Mouse (Mus musculus) cerebellum, postnatal 4 days (tissue): Measurements from ENCODE around the gene Sdf2.
A peak's percentile ranks its signal among the peaks of the same experiment; 100 is the strongest.
"Not testable (repeated sequence)": the region's sequence is repeated elsewhere in the genome, so short reads cannot be mapped to it uniquely, and the experiment has no call there.

Experiments used
- DNase-seq, 2 experiments: peaks; one replicate each; pipeline ENCODE4 v3.0.0; 2022; ENCODE audit warnings: low spot score in 2 of 2, mixed read lengths in 1 of 2

Gene Sdf2

GRCm38 (mm10) chr11:78261380-78262352 is 16.1 kb downstream of the Sdf2 start, which contains the start of gene 2610507B11Rik:
Gene 2610507B11Rik, plus strand, starts transcription at chr11:78261752.
- DNase-seq: peak; percentile 70 to 93

- DNase-seq: peak in 1 of 2 experiments; percentile 61
Observed at GRCm38 (mm10) chr11:78262550-78262949, 17.0 kb downstream of the Sdf2 start.

GRCm38 (mm10) chr11:78265571-78265970 is 20.0 kb downstream of the Sdf2 start:
- no peak for DNase-seq

- no peak for DNase-seq
Observed at GRCm38 (mm10) chr11:78271986-78272385, 26.4 kb downstream of the Sdf2 start.

- DNase-seq: no peak
Observed at GRCm38 (mm10) chr11:78275596-78275995, 30.1 kb downstream of the Sdf2 start.

GRCm38 (mm10) chr11:78276169-78276568 is 30.6 kb downstream of the Sdf2 start:
- DNase-seq: not testable (repeated sequence)

- DNase-seq: no peak
Observed at GRCm38 (mm10) chr11:78278853-78279252, 33.3 kb downstream of the Sdf2 start.

- no peak for DNase-seq
Observed at GRCm38 (mm10) chr11:78279586-78279985, 34.0 kb downstream of the Sdf2 start.

- no peak for DNase-seq
Observed at GRCm38 (mm10) chr11:78289146-78289763, 43.7 kb downstream of the Sdf2 start.

- no peak for DNase-seq
Observed at GRCm38 (mm10) chr11:78290654-78291053, 45.1 kb downstream of the Sdf2 start, which contains the start of gene BC030499. Gene BC030499, plus strand, starts transcription at chr11:78290841.

GRCm38 (mm10) chr11:78294585-78294984 is 49.0 kb downstream of the Sdf2 start:
- DNase-seq: no peak

GRCm38 (mm10) chr11:78300917-78301316 is 55.4 kb downstream of the Sdf2 start:
- DNase-seq: no peak

GRCm38 (mm10) chr11:78301357-78302084 is 56.0 kb downstream of the Sdf2 start, which contains the start of gene Spag5:
Gene Spag5, plus strand, starts transcription at chr11:78301529.
- DNase-seq: peak; percentile 74 to 90
